Mouse (Mus musculus) CH12.LX (cell line): ENCODE data around the gene BC017158. TPM values are rescaled to one million over a fixed set of nuclear protein-coding genes. Genes with fewer than 3 reads are reported as not detected.

Source experiments
- DNase-seq: peaks from one replicate; pipeline ENCODE4 v3.0.0-alpha.2; 2013; ENCODE audit errors: extremely low read depth
- H3K27ac ChIP-seq: 2 replicates; pipeline ENCODE4 v1.5.1; 2012; ENCODE audit warnings: low read depth, mild to moderate bottlenecking, control low read depth, moderate library complexity; ENCODE audit not compliant: insufficient read depth
- H3K27me3 ChIP-seq: replicated peaks from 2 replicates; pipeline ENCODE3; 2012; ENCODE audit warnings: inconsistent platforms
- H3K36me3 ChIP-seq, 2 experiments: replicated peaks in 1 of 2; 2 replicates each; pipeline versions ENCODE3 to v1.6.1; 2012; ENCODE audit warnings: inconsistent platforms in 1 of 2, low read length in 1 of 2, mild to moderate bottlenecking in 1 of 2, mixed read lengths in 1 of 2, moderate library complexity in 1 of 2; ENCODE audit not compliant: control insufficient read depth in 1 of 2, insufficient read depth in 1 of 2
- H3K4me1 ChIP-seq, 2 experiments: 2 replicates each; pipeline ENCODE4 v1.6.1; 2012; ENCODE audit warnings: inconsistent platforms in 1 of 2, moderate library complexity in 1 of 2; ENCODE audit not compliant: insufficient read depth in 2 of 2, control insufficient read depth in 1 of 2
- H3K4me2 ChIP-seq: 2 replicates; pipeline ENCODE4 v1.6.1; 2012; ENCODE audit warnings: low read depth, mild to moderate bottlenecking, control low read depth; ENCODE audit not compliant: poor library complexity, insufficient read depth, severe bottlenecking
- H3K4me3 ChIP-seq, 3 experiments: fragments of 150-350 bp in 1 of 3; sonication (generic) in 1 of 3; replicated peaks in 1 of 3; 2 replicates each; pipeline versions ENCODE3 to v1.5.1; 2011 to 2012; ENCODE audit warnings: low read depth in 2 of 3, low read length in 2 of 3, mild to moderate bottlenecking in 2 of 3, moderate library complexity in 2 of 3, control low read depth in 1 of 3, improper control_type of control experiment in 1 of 3, inconsistent platforms in 1 of 3, mixed read lengths in 1 of 3; ENCODE audit not compliant: poor library complexity in 1 of 3
- H3K79me2 ChIP-seq: replicated peaks from 2 replicates; pipeline ENCODE4 v1.6.1; 2012; ENCODE audit warnings: mild to moderate bottlenecking, moderate library complexity; ENCODE audit not compliant: control insufficient read depth, poor library complexity, insufficient read depth, severe bottlenecking; ENCODE audit errors: extremely low read depth
- H3K9ac ChIP-seq: 2 replicates; pipeline ENCODE4 v1.6.1; 2012; ENCODE audit warnings: low read depth, mild to moderate bottlenecking, control low read depth, moderate library complexity; ENCODE audit not compliant: insufficient read depth
- H3K9me3 ChIP-seq: replicated peaks from 2 replicates; pipeline ENCODE3; 2012; ENCODE audit warnings: low read length, inconsistent platforms, mixed read lengths
- MXI1 ChIP-seq: IDR thresholded peaks from 2 replicates; pipeline ENCODE4 v1.6.1; 2011; ENCODE audit warnings: mild to moderate bottlenecking, low read depth, low read length, improper control_type of control experiment
- NRF1 ChIP-seq: IDR thresholded peaks from 2 replicates; pipeline ENCODE4 v1.6.1; 2014; ENCODE audit warnings: low read depth, mild to moderate bottlenecking, inconsistent platforms, low read length, improper control_type of control experiment, moderate library complexity
- SIN3A ChIP-seq: IDR thresholded peaks from 2 replicates; pipeline ENCODE4 v1.6.1; 2012; ENCODE audit warnings: low read length, improper control_type of control experiment, inconsistent platforms
- dilution Hi-C: fragments of 300-500 bp; cut with MboI; formaldehyde crosslinking; loops from 2 replicates; pipeline ENCODE4 v1.14.3; 2020; ENCODE audit warnings: low sequenced_read_pairs; ENCODE audit not compliant: extremely low pct_unique_long_range_greater_than_20kb, extremely low pct_ligation_motif_present
- in situ Hi-C: fragments of 300-500 bp; cut with MboI; formaldehyde crosslinking; loops from 3 replicates; pipeline ENCODE4 v1.14.3; 2019; ENCODE audit warnings: low sequenced_read_pairs, low pct_ligation_motif_present, low pct_unique_long_range_greater_than_20kb, mixed read lengths
- polyA plus RNA-seq: library from polyadenylated mRNA; unstranded; fragments of >175 nt; gene quantifications from 2 replicates; pipeline ENCODE4 v1.2.1, GENCODE M21; 2012; ENCODE audit warnings: low read depth; ENCODE audit not compliant: insufficient read length
- total RNA-seq, 2 experiments: library from RNA; depleted of rRNA; stranded (reverse); fragments of 300-350 nt in 1 of 2; fragments of >200 nt in 1 of 2; gene quantifications; 2 replicates each; pipeline ENCODE4 v1.2.3; 2012 to 2014

Gene BC017158
- total and polyA plus RNA-seq, 3 experiments = 4.9 to 14.5 (median 8.1) TPM

DNA sequence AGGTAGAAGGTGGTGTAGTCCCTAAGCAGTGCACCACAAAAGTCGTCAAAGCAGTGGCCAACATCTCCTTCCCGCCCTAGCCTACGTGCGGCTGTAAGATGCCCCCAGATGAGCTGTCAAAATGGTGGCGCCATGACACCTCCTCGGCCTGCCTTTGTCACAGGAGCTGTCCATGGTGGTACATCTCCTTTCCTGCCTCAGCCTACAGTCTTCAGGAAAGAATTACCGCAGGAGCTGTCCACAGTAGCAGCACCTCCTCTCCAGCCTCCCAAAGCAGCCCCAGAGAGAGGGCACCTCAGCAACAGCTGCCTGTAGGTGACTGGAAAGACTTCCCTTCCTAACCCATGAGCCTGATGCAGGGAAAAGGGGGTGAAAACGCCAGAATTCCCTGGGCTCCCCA is 66.2 kb downstream of the BC017158 start:
- Histone ChIP-seq H3K9me3 (peaks cover under 1% of the 10 kb centered on the region), H3K36me3 (peaks cover 0 to 12% of the 10 kb centered on the region in 2 experiments), H3K27ac (no peak overlapping the region), H3K79me2 (no peaks in the 10 kb centered on the region), H3K4me2 (no peak overlapping the region), H3K4me1 (peaks cover 16 to 28% of the 10 kb centered on the region in 2 experiments), H3K27me3 (peaks cover 2% of the 10 kb centered on the region), H3K4me3 (no peak overlapping the region), H3K9ac (no peak overlapping the region)
- peak; percentile 27 for DNase-seq
- in situ Hi-C loops (no loop called here), dilution Hi-C loops (no loop called here)
- TF ChIP-seq NRF1 (no peak), MXI1 (peak; percentile 48; the same call in 1 of the 2 replicates), SIN3A (peak; percentile 89)

Other genes with a start within 250 kb of the BC017158 start
- 0.13 TPM in 2 replicates for gene Itgam, start 235.5 kb downstream of the BC017158 start, total RNA-seq (2012; rRNA removed)
- gene Itgam, start 235.5 kb downstream of the BC017158 start, total RNA-seq (2014; rRNA removed) = 0.48 and 0.50 TPM in 2 replicates
- 1.1 TPM in 2 replicates for gene Itgam, start 235.5 kb downstream of the BC017158 start, polyA plus RNA-seq
- not detected in 2 replicates for gene Gm49368, start 235.5 kb downstream of the BC017158 start, total RNA-seq (2012; rRNA removed)
- not detected in 2 replicates for gene Gm49368, start 235.5 kb downstream of the BC017158 start, total RNA-seq (2014; rRNA removed)
- gene Gm49368, start 235.5 kb downstream of the BC017158 start, polyA plus RNA-seq = not detected in 2 replicates
- gene Itgax, start 168.6 kb downstream of the BC017158 start, total RNA-seq (2012; rRNA removed) = 0.17 and 0.21 TPM in 2 replicates
- 0.26 and 0.51 TPM in 2 replicates for gene Itgax, start 168.6 kb downstream of the BC017158 start, total RNA-seq (2014; rRNA removed)
- 0.93 and 0.99 TPM in 2 replicates for gene Itgax, start 168.6 kb downstream of the BC017158 start, polyA plus RNA-seq
- gene Itgad, start 143.8 kb downstream of the BC017158 start, total RNA-seq (2012; rRNA removed) = not detected in 2 replicates
- not detected in 2 replicates for gene Itgad, start 143.8 kb downstream of the BC017158 start, total RNA-seq (2014; rRNA removed)
- gene Itgad, start 143.8 kb downstream of the BC017158 start, polyA plus RNA-seq = not detected in 2 replicates
- 1.0 and 4.1 TPM in 2 replicates for gene Cox6a2, start 91.8 kb downstream of the BC017158 start, total RNA-seq (2012; rRNA removed)
- gene Cox6a2, start 91.8 kb downstream of the BC017158 start, total RNA-seq (2014; rRNA removed) = 0.43 and 1.1 TPM in 2 replicates
- gene Cox6a2, start 91.8 kb downstream of the BC017158 start, polyA plus RNA-seq = 0.70 and 0.98 TPM in 2 replicates
- 10.7 and 11.6 TPM in 2 replicates for gene Armc5, start 60.8 kb downstream of the BC017158 start, total RNA-seq (2012; rRNA removed)
- gene Armc5, start 60.8 kb downstream of the BC017158 start, total RNA-seq (2014; rRNA removed) = 5.0 and 6.0 TPM in 2 replicates
- 12.2 and 14.4 TPM in 2 replicates for gene Armc5, start 60.8 kb downstream of the BC017158 start, polyA plus RNA-seq
- gene 9130023H24Rik, start 60.1 kb downstream of the BC017158 start, total RNA-seq (2012; rRNA removed) = 3.2 TPM in 2 replicates
- gene 9130023H24Rik, start 60.1 kb downstream of the BC017158 start, total RNA-seq (2014; rRNA removed) = 2.1 and 2.2 TPM in 2 replicates
- gene 9130023H24Rik, start 60.1 kb downstream of the BC017158 start, polyA plus RNA-seq = 1.7 and 2.1 TPM in 2 replicates
- gene Tgfb1i1, start 51.4 kb downstream of the BC017158 start, total RNA-seq (2012; rRNA removed) = 0.17 TPM in 1 of 2 replicates, not detected in the other
- gene Tgfb1i1, start 51.4 kb downstream of the BC017158 start, total RNA-seq (2014; rRNA removed) = not detected in 2 replicates
- gene Tgfb1i1, start 51.4 kb downstream of the BC017158 start, polyA plus RNA-seq = 0.36 and 0.55 TPM in 2 replicates
- 0.21 and 0.25 TPM in 2 replicates for gene Slc5a2, start 32.5 kb downstream of the BC017158 start, total RNA-seq (2012; rRNA removed)
- not detected in 2 replicates for gene Slc5a2, start 32.5 kb downstream of the BC017158 start, total RNA-seq (2014; rRNA removed)
- gene Slc5a2, start 32.5 kb downstream of the BC017158 start, polyA plus RNA-seq = not detected in 2 replicates
- 7.4 and 11.7 TPM in 2 replicates for gene Rgs10, start 120.6 kb upstream of the BC017158 start, total RNA-seq (2012; rRNA removed)
- gene Rgs10, start 120.6 kb upstream of the BC017158 start, total RNA-seq (2014; rRNA removed) = 4.3 and 6.5 TPM in 2 replicates
- gene Rgs10, start 120.6 kb upstream of the BC017158 start, polyA plus RNA-seq = 5.4 and 8.3 TPM in 2 replicates
- gene Tial1, start 163.5 kb upstream of the BC017158 start, total RNA-seq (2012; rRNA removed) = 42.6 and 43.2 TPM in 2 replicates
- 52.9 and 53.4 TPM in 2 replicates for gene Tial1, start 163.5 kb upstream of the BC017158 start, total RNA-seq (2014; rRNA removed)
- gene Tial1, start 163.5 kb upstream of the BC017158 start, polyA plus RNA-seq = 83.8 and 101 TPM in 2 replicates
- 0.13 and 0.17 TPM in 2 replicates for gene Bag3, start 225.4 kb upstream of the BC017158 start, total RNA-seq (2012; rRNA removed)
- not detected in 2 replicates for gene Bag3, start 225.4 kb upstream of the BC017158 start, total RNA-seq (2014; rRNA removed)
- 0.15 and 0.24 TPM in 2 replicates for gene Bag3, start 225.4 kb upstream of the BC017158 start, polyA plus RNA-seq